Mouse (Mus musculus) neutrophil, adult 65 days (primary cell): ENCODE data around the gene Krt87. TPM values are rescaled to one million over a fixed set of nuclear protein-coding genes. Genes with fewer than 3 reads are reported as not detected.

Experiments
- total RNA-seq: library from RNA; stranded (reverse); gene quantifications from 2 replicates; pipeline ENCODE4 v1.2.4, GENCODE M21; 2023

The Krt87 gene
- not detected in 2 replicates for total RNA-seq

DNA sequence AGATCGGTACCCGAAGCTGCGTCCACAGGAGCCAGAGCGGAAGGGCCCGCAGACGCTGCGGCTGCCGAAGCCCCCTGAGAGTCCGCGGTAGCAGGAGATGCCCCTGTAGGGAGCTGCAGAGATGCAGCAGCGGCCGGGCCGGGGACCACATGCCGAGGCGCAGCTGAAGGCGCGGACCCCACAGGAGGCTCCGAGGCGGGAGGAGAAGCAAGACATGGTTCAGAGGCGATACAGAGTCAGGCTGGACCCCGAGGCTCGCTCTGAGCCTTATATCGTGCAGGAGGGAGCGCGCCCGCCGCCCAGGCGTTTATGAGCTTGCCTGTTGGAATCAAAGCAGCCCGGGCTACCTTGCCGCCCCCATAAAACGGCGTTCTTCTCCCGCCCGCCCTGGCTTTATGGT is at the start of gene Krt87:
Gene Krt87 (minus strand): TSS at position 250 of the 400 bp plus-strand sequence.

GRCm38 (mm10) chr15:101472952-101473528 is 34.4 kb upstream of the Krt87 start, which contains the start of gene Krt86:
Krt86 (plus strand) TSS chr15:101473478.

GRCm38 (mm10) chr15:101463651-101464050 is 25.0 kb upstream of the Krt87 start, which contains the start of gene Krt81:
Krt81 (minus strand) TSS chr15:101463751.

GRCm38 (mm10) chr15:101447444-101447843 is 8.8 kb upstream of the Krt87 start, which contains the start of gene Krt88:
Krt88 (plus strand) TSS chr15:101447744.

DNA sequence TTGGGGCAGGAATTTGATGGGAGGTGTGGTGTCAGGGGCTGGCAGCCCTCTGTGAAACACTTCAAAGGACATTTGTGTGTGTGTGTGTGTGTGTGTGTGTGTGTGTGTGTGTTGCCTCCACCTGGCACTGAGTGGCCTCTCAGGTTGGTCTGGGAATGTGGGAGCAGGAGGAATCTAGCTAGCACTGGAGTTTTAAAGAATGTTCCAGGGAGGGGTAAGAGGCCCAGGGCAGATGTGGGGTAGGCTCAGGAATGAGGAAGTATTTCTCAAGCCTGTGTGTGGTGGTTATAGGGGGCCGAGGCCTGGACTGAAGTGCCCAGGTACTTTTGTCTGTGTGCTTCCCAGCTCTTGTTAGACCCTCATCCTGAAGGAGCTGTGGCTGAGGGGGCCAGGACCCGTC is 27.8 kb downstream of the Krt87 start, which contains the start of gene Krt7:
Gene Krt7 (plus strand): TSS at position 269 of the 400 bp plus-strand sequence.

Other genes with a start within 250 kb of the Krt87 start
- gene Grasp, start 214.6 kb downstream of the Krt87 start, total RNA-seq, result 1.8 and 2.8 TPM in 2 replicates
- gene Nr4a1, start 184.5 kb downstream of the Krt87 start, total RNA-seq, result 116 and 153 TPM in 2 replicates
- gene Atg101, start 154.5 kb downstream of the Krt87 start, total RNA-seq, result 43.1 and 56.8 TPM in 2 replicates
- 0.34 and 0.44 TPM in 2 replicates for gene 6030408B16Rik, start 145.6 kb downstream of the Krt87 start, total RNA-seq
- gene Krt80, start 68.6 kb downstream of the Krt87 start, total RNA-seq, result 15.2 and 20.7 TPM in 2 replicates
- 2.2 and 3.4 TPM in 2 replicates for gene Krt7, start 27.8 kb downstream of the Krt87 start, total RNA-seq
- gene Krt88, start 8.9 kb upstream of the Krt87 start, total RNA-seq, result not detected in 2 replicates
- gene Krt81, start 24.9 kb upstream of the Krt87 start, total RNA-seq, result 1.4 and 2.3 TPM in 2 replicates
- 5.2 and 6.9 TPM in 2 replicates for gene Krt86, start 34.7 kb upstream of the Krt87 start, total RNA-seq
- gene Krt83, start 52.7 kb upstream of the Krt87 start, total RNA-seq, result 23.8 and 25.8 TPM in 2 replicates
- gene Gm49425, start 78.5 kb upstream of the Krt87 start, total RNA-seq, result not detected in 2 replicates
- gene Krt84, start 94.0 kb upstream of the Krt87 start, total RNA-seq, result not detected in 2 replicates
- gene Krt82, start 111.9 kb upstream of the Krt87 start, total RNA-seq, result 0.28 TPM in 1 of 2 replicates, not detected in the other
- 0.25 and 0.28 TPM in 2 replicates for gene Krt90, start 124.1 kb upstream of the Krt87 start, total RNA-seq
- 0.98 and 1.1 TPM in 2 replicates for gene Krt75, start 135.1 kb upstream of the Krt87 start, total RNA-seq
- not detected in 2 replicates for gene Gm5414, start 189.4 kb upstream of the Krt87 start, total RNA-seq
- not detected in 2 replicates for gene Gm5478, start 208.6 kb upstream of the Krt87 start, total RNA-seq
- not detected in 2 replicates for gene Krt6b, start 241.5 kb upstream of the Krt87 start, total RNA-seq